Mouse (Mus musculus): ENCODE data around the gene Angptl1.

The Angptl1 gene

GRCm38 (mm10) chr1:156884782-156885181, 46.4 kb downstream of the Angptl1 start:
- no peak for DNase-seq

- no peak for DNase-seq
These were observed 47.5 kb downstream of the Angptl1 start for GRCm38 (mm10) chr1:156885879-156886278.

- DNase-seq: no peak
These were observed 50.5 kb downstream of the Angptl1 start for GRCm38 (mm10) chr1:156888830-156889229.

GRCm38 (mm10) chr1:156891561-156891960, 53.2 kb downstream of the Angptl1 start:
- no peak for DNase-seq

- no peak for DNase-seq
These were observed 63.3 kb downstream of the Angptl1 start for GRCm38 (mm10) chr1:156901689-156902088.

- no peak for DNase-seq
These were observed 65.5 kb downstream of the Angptl1 start for GRCm38 (mm10) chr1:156903899-156904298.

- no peak for DNase-seq
These were observed 67.3 kb downstream of the Angptl1 start for GRCm38 (mm10) chr1:156905660-156906059.

- DNase-seq: no peak
These were observed 70.9 kb downstream of the Angptl1 start for GRCm38 (mm10) chr1:156909265-156909664.

- DNase-seq: no peak
These were observed 71.5 kb downstream of the Angptl1 start for GRCm38 (mm10) chr1:156909866-156910265.

Measured in thymus, postnatal 25 days (tissue).